Mouse (Mus musculus): ENCODE data around the gene Hk3. TPM values are rescaled to one million over a fixed set of nuclear protein-coding genes. Genes with fewer than 3 reads are reported as not detected.
A peak's percentile ranks its signal among the peaks of the same experiment; 100 is the strongest.

Hk3 gene
- total RNA-seq, 2 experiments from 2014 or later, result 2.3 to 2.8 TPM

- DNase-seq (ENCODE audit: low spot score in 2 of 2), result peak in 1 of 2 experiments; percentile 43
Measured at GRCm38 (mm10) chr13:55004646-55005045, 16.5 kb downstream of the Hk3 start.

GRCm38 (mm10) chr13:55002090-55002489 is 19.1 kb downstream of the Hk3 start:
- no peak for DNase-seq (ENCODE audit: low spot score in 2 of 2)

- no peak for DNase-seq (ENCODE audit: low spot score in 2 of 2)
Measured at GRCm38 (mm10) chr13:55000433-55000832, 20.8 kb downstream of the Hk3 start.

GRCm38 (mm10) chr13:54997568-54997967 is 23.6 kb downstream of the Hk3 start:
- no peak for DNase-seq (ENCODE audit: low spot score in 2 of 2)

- DNase-seq (ENCODE audit: low spot score in 2 of 2), result no peak
Measured at GRCm38 (mm10) chr13:54995161-54995560, 26.0 kb downstream of the Hk3 start.

- DNase-seq (ENCODE audit: low spot score in 2 of 2), result no peak
Measured at GRCm38 (mm10) chr13:54994576-54994975, 26.6 kb downstream of the Hk3 start.

GRCm38 (mm10) chr13:54992215-54992614 is 29.0 kb downstream of the Hk3 start:
- DNase-seq (ENCODE audit: low spot score in 2 of 2), result no peak

- DNase-seq (ENCODE audit: low spot score in 2 of 2), result no peak
Measured at GRCm38 (mm10) chr13:54988181-54988760, 32.9 kb downstream of the Hk3 start.

- DNase-seq (ENCODE audit: low spot score in 2 of 2), result no peak
Measured at GRCm38 (mm10) chr13:54987405-54987804, 33.8 kb downstream of the Hk3 start.

GRCm38 (mm10) chr13:54983614-54984013 is 37.6 kb downstream of the Hk3 start:
- no peak for DNase-seq (ENCODE audit: low spot score in 2 of 2)

GRCm38 (mm10) chr13:54983001-54983400 is 38.2 kb downstream of the Hk3 start:
- no peak for DNase-seq (ENCODE audit: low spot score in 2 of 2)

GRCm38 (mm10) chr13:54980957-54981356 is 40.2 kb downstream of the Hk3 start:
- DNase-seq (ENCODE audit: low spot score in 2 of 2), result no peak

- DNase-seq (ENCODE audit: low spot score in 2 of 2), result no peak
Measured at GRCm38 (mm10) chr13:54978804-54979203, 42.4 kb downstream of the Hk3 start.

- DNase-seq (ENCODE audit: low spot score in 2 of 2), result no peak
Measured at GRCm38 (mm10) chr13:54975546-54975945, 45.6 kb downstream of the Hk3 start.

GRCm38 (mm10) chr13:54970521-54971247 is 50.5 kb downstream of the Hk3 start:
- peak in 1 of 2 experiments; percentile 42 for DNase-seq (ENCODE audit: low spot score in 2 of 2)

GRCm38 (mm10) chr13:54969513-54969912 is 51.7 kb downstream of the Hk3 start:
- DNase-seq (ENCODE audit: low spot score in 2 of 2), result no peak

- no peak for DNase-seq (ENCODE audit: low spot score in 2 of 2)
Measured at GRCm38 (mm10) chr13:54968636-54969035, 52.5 kb downstream of the Hk3 start.

GRCm38 (mm10) chr13:54967501-54967900 is 53.7 kb downstream of the Hk3 start:
- DNase-seq (ENCODE audit: low spot score in 2 of 2), result no peak

GRCm38 (mm10) chr13:54965256-54965655 is 55.9 kb downstream of the Hk3 start:
- no peak for DNase-seq (ENCODE audit: low spot score in 2 of 2)

- DNase-seq (ENCODE audit: low spot score in 2 of 2), result no peak
Measured at GRCm38 (mm10) chr13:54960491-54960890, 60.7 kb downstream of the Hk3 start.

GRCm38 (mm10) chr13:54959842-54960241 is 61.3 kb downstream of the Hk3 start:
- DNase-seq (ENCODE audit: low spot score in 2 of 2), result no peak

GRCm38 (mm10) chr13:54959059-54959701 is 62.0 kb downstream of the Hk3 start:
- DNase-seq (ENCODE audit: low spot score in 2 of 2), result no peak
